Mouse (Mus musculus) gastrocnemius, postnatal 25 days (tissue): Measurements from ENCODE around the gene Agap1. TPM values are rescaled to one million over a fixed set of nuclear protein-coding genes. Genes with fewer than 3 reads are reported as not detected.
A peak's percentile ranks its signal among the peaks of the same experiment; 100 is the strongest.

Source experiments
- DNase-seq: peaks from one replicate; pipeline ENCODE4 v3.0.0; 2022
- total RNA-seq, 2 experiments: library from RNA; stranded (reverse); gene quantifications; 1 replicate in 1 of 2; 2 replicates in 1 of 2; pipeline ENCODE4 v1.2.3; 2021

Gene Agap1
- total RNA-seq, 2 experiments from 2014 or later: 15.1 to 21.8 TPM

GRCm38 (mm10) chr1:89544094-89544493 lies 89.5 kb downstream of the Agap1 start:
- no peak for DNase-seq

DNA sequence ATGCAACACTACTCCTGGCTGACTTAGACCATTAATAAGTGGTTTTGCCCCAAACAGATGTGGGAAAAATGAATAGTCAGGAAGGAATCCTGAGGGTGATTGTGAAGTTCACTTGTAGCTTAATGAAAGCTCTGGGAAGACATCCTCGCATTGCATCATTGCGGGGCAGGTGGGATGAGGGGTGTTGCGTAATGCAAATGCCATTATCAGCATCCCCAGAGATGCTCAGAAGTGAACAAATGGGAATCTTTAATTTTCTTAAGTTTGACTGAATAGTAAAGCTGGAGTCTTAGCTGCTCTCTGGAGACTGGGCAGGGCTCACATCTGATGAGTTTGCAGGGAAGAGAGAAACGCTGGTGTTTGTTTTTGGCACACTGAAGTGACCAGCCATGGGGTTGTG lies 90.5 kb downstream of the Agap1 start:
- DNase-seq: peak; percentile 58

DNA sequence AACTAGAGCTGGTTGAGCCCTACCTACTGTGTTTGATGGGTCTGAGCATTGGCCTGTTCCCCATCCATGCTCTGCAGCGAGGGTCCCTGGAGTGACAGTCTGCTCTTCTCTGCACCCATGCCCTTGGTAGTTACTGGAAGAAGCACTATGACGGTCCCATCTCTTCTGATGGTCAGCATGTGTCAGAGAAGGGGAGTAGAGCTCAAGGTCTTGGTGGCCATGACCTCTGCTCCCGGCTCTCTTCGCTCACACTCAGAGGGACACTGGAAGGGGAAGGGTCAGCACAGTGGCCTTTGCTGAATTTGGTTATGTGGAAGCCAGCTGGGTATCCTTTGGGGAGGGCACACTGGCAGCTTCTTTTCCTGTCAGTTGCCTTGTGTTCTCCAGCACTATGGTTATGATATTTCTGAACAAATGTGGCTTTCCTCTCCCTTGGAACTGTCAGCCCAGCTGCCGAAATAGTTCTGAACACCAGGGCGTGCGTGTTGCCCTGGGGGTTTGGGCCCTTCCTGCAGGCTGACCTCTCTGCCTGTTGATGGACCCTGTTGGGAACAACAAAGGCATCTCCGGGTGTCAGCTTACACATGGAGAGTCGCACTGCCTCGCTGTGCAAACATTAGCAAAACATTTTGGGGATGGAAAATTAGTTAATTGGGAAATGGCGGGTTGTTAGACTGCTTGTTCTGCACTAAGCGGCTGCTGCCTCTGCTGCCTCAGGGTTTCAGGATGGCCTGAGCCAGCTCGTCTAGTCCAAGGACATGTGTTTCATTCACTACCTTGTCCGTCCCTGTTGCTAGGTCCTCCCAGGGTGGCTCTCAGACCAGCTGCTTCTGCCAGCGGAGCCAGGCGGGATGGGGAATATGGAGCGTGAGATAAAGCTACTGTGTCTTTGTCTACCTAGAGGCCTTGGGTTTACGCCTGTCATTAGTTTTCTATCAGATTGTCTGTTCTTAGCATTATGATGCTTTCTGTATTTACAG lies 93.2 kb downstream of the Agap1 start:
- DNase-seq: no peak

- no peak for DNase-seq
Measured at GRCm38 (mm10) chr1:89550061-89550869, 95.7 kb downstream of the Agap1 start.

- DNase-seq: no peak
Measured at GRCm38 (mm10) chr1:89552470-89552869, 97.9 kb downstream of the Agap1 start.

DNA sequence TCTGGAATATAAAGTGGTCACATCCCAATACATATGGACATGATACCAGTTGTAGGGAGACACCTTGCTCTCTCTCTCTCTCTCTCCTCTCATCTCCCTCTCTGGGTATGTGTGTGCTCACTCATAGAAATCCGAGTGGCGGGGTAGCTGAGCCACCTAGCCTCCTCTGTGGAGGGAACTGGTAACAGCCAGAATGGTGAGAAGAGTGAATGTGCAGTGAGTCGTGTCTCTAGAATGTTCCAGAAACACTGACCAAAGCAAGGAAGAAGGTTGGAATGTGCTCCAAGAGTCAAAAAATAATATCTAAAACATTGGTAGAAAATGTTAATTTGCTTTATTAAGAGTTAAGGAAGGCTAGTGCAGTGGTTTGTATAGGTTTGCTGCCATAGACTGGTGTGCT lies 99.2 kb downstream of the Agap1 start:
- DNase-seq: no peak

GRCm38 (mm10) chr1:89554969-89555856 lies 100.6 kb downstream of the Agap1 start:
- DNase-seq: peak; percentile 68

- no peak for DNase-seq
Measured at GRCm38 (mm10) chr1:89556006-89556405, 101.4 kb downstream of the Agap1 start.

DNA sequence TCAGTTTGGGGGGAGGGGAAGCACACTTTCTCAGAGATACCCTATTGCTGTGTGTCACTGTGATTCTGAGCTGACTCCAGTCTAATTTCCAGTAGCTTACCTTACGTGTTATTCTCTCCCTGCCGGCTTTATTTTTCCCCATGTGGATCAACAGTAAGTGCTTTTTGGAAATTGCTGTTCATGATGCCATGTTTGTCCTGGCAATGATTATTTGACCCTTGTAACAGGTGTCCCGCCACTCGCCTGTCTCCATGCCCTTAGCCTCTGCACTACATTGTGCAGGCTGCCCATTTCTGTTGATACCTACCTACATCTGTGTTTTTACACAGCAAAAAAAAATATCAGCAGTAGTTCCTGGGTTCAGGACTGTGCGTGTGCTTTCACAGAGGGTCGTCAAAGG lies 102.8 kb downstream of the Agap1 start:
- no peak for DNase-seq

- no peak for DNase-seq
Measured at GRCm38 (mm10) chr1:89558080-89558479, 103.5 kb downstream of the Agap1 start.

DNA sequence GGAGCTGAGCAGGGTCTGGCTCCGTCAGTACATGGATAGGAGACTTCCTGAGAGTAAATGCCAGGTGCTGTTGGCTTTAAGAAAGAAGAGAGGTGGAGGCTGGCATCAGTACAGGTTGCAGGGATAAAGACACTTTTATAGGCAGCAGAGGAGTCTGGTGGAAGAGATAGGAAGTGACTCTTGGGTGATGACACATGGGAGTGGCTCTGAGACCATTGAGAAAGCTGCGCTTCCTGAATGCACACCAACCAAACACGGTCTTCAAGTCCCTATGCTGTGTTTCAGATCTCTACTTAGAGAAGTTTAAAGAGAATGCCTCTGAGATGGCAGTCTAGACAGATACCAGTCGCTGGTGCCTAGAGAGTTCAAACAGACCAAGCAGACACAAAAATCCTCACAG lies 108.8 kb downstream of the Agap1 start:
- no peak for DNase-seq

- no peak for DNase-seq
Measured at GRCm38 (mm10) chr1:89566578-89567488, 112.2 kb downstream of the Agap1 start.

DNA sequence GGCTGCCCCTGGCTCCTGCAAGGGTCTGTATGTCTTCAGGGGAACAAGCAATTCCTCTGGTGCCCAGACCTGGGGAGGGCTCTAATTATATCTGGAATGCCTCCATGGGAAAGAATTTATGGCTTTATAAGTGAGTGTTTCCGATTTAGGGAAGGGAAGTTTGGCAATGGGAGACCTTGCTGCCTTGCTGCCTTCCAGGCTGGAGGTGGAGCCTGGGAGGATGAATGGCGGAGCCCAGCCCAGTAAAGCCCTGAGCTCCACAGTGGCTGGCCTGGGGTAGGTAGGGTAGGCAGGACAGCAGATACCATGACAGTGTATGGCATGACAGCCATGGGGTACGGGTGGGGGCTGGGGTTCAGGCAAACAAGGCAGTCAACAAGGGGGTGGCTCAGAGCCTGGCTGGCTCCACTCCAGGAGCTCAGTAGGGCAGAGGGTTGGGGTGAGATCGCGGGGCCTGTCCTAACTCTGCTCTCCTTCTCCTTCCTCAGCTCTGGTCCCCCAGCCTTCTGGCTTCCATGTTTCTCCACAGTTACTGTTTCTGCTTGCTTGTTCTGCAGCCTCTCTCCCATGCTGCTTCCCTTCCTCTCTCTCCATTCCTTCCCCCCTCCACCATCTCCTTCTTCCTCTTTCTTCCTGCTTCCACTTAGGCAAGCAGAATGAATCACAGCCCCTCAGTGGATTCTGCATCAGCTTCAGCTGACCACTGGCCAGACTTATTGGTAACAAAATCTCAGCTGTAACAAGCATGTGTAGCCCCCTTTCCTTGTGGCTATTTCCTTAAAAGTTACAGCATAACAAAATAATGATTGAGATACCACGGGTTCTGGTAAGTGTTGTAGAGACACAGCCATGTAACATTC lies 114.2 kb downstream of the Agap1 start:
- DNase-seq: no peak

DNA sequence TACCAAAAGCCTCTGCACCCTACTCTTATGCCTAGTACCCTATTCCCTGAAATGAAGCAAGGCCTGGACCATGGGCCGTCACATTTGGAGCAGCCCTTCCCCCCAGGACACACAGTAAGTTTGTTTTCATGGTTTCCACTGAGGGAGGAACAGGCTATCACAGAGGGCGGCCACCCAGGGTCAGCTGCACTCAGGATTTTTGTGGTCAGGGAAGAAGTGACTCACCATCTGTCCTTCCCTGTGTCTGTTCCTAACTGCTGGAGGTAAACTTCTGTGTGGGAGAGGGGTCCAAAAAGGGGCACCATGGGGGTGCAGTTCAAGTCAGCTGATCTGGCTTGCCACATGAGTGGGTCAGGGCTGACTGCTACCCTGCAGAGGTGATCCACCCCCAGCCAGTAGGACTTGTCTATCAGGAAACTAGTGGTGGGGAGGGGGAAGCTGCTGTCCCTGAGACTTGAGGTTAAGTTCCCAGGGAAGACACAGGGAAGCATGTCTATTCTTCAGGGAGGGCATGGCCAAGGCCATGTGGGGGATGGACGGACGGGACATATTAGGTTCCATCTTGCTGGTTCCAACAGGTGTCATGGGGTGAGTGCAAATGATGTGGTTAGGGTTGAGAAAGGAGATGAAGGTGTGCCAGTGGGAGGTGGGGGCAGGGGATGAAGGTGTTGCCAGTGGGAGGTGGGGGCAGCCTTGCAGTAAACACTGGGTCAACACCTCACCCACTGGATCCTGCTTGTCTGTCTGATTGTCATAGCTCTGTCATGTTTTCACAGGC lies 116.1 kb downstream of the Agap1 start:
- peak; percentile 57 for DNase-seq

DNA sequence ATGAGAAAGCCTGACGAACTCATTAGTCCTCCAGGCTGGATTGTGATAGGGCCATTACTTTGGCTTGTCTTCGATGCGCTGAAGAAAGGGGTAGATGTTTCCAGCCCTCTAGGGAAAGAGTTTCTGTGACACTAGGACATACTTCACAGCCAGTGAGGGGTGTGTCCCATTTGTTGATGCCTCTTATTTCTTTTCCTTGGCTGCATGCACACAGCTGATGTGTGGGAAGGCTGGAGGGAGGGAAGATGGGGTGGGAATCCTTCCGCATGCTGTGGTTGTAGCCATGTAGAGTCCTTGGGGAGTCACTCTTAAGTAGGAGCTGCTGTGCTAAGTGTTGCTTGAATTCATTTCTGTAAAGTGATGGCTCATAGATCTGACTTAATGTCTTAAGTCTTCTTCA lies 118.9 kb downstream of the Agap1 start:
- peak; percentile 46 for DNase-seq

DNA sequence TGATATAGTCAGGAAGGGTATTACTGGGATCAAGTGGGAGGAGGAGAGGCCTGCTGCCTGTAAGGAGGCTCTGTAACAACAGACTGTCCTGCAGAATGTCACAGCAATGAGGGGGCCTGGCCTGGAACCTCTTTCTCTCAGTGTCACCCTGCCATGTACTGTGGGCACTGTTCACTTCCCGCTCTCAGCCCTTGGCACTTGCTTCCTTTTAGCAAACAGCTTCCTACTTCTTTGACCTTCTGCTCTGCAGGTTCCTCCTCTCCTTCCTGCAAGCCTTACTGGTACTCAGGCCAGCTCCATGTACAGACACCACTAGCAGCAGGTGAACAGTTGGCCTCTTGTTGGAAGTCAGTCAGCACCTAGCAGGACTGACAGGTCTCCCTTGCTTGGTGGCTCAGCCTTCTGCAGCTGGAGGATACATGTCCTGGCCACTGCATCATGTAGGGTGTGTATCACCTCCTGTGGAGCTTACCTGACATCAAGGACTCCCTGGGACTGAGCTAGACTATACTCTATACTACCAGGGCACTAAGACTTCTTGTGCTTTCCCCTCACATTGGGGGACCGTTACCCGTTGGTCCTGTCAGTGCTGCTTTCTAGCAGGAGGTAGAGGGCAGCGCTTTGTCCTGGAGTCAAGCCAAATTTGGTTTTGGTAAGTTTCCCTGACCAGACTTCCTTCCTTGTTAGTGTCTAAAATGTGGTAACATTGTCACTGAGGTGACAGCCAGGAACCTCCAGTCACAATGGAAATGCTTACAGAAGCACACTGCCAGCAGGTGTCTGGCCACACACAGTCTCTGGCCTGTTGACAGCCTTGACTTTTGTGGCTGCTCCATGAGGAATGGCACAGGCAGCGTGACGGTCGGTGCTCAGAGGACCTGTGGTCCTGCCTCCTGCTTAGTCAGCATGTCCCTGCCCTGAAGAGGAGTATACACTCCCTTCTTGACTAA lies 120.6 kb downstream of the Agap1 start:
- no peak for DNase-seq

DNA sequence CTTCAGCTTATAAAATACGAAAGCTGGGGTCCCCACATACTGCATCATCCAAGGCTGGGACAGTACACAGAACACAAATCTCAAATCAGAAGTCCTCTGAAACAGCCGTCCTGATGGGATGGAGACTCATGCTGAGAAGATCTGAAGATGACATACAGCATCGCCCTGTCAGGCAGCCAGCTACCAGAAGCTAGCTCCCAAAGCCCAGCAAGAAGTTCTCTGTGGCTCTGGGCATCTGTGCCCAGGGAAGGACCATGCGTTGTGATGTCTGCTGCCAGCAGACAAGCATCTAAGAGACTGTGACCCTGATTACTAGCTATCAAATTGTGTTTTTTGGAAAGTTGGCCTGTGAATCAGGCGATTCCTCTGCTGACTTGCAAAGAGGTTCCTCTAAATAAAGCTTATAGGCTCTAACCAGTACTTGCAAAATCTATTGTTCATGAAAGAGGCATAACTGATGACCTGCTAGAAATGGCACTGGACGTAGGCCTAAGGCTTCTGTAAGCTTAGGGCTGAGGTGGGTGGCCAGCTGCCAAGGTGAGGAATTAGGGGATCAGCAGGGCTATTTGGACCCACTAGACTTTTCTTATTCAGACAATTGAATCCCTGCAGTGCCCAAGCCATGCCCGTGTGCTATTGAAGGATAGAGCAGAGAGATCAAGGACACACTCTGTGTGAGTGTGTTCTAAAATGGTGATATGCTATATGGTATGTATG lies 121.7 kb downstream of the Agap1 start:
- DNase-seq: no peak
